Mouse (Mus musculus): ENCODE measurements at regions not wholly inside any gene's neighbourhood (a gene's known extent, or its start where the extent isn't known, plus 50 kb on each side); places are given as distances from the start of the nearest gene placed in this dataset.

GRCm38 (mm10) chr10:126758682-126759081, 142.5 kb downstream of the Atp23 start:
- TF ChIP-seq CTCF (IDR thresholded peaks at IDR 0.05; ENCODE audit: extremely low read depth, insufficient read depth, low read length) (no peak), POLR2A (IDR thresholded peaks at IDR 0.05; ENCODE audit: extremely low read depth, insufficient read depth, low read length) (no peak)
- Histone ChIP-seq H3K4me3 (ENCODE audit: insufficient read depth, low read length) (no peak overlapping the region), H3K27ac (ENCODE audit: insufficient read depth, low read length) (no peak overlapping the region), H3K4me1 (ENCODE audit: control insufficient read depth, insufficient read depth, low read length) (no peaks in the 10 kb centered on the region)

GRCm38 (mm10) chr10:126753201-126753600, 148.0 kb downstream of the Atp23 start:
- no peak overlapping the region for H3K27ac ChIP-seq (ENCODE audit: insufficient read depth, low read length)
- TF ChIP-seq CTCF (IDR thresholded peaks at IDR 0.05; ENCODE audit: extremely low read depth, insufficient read depth, low read length) (no peak), POLR2A (IDR thresholded peaks at IDR 0.05; ENCODE audit: extremely low read depth, insufficient read depth, low read length) (no peak)
- no peak overlapping the region for H3K4me3 ChIP-seq (ENCODE audit: insufficient read depth, low read length)
- no peaks in the 10 kb centered on the region for H3K4me1 ChIP-seq (ENCODE audit: control insufficient read depth, insufficient read depth, low read length)

- no peaks in the 10 kb centered on the region for H3K4me1 ChIP-seq (ENCODE audit: control insufficient read depth, insufficient read depth, low read length)
- TF ChIP-seq CTCF (IDR thresholded peaks at IDR 0.05; ENCODE audit: extremely low read depth, insufficient read depth, low read length), result peak; percentile 70
- no peak for TF ChIP-seq POLR2A (IDR thresholded peaks at IDR 0.05; ENCODE audit: extremely low read depth, insufficient read depth, low read length)
- peak overlapping the region; percentile 5; the same call in 1 of the 2 replicates for H3K4me3 ChIP-seq (ENCODE audit: insufficient read depth, low read length)
- no peak overlapping the region for H3K27ac ChIP-seq (ENCODE audit: insufficient read depth, low read length)
Observed at GRCm38 (mm10) chr10:126752699-126753098, 148.5 kb downstream of the Atp23 start.

GRCm38 (mm10) chr10:126748696-126749466, 152.3 kb downstream of the Atp23 start:
- no peaks in the 10 kb centered on the region for H3K4me1 ChIP-seq (ENCODE audit: control insufficient read depth, insufficient read depth, low read length)
- no peak overlapping the region for H3K27ac ChIP-seq (ENCODE audit: insufficient read depth, low read length)
- TF ChIP-seq CTCF (IDR thresholded peaks at IDR 0.05; ENCODE audit: extremely low read depth, insufficient read depth, low read length) (no peak), POLR2A (IDR thresholded peaks at IDR 0.05; ENCODE audit: extremely low read depth, insufficient read depth, low read length) (no peak)
- H3K4me3 ChIP-seq (ENCODE audit: insufficient read depth, low read length), result no peak overlapping the region

DNA sequence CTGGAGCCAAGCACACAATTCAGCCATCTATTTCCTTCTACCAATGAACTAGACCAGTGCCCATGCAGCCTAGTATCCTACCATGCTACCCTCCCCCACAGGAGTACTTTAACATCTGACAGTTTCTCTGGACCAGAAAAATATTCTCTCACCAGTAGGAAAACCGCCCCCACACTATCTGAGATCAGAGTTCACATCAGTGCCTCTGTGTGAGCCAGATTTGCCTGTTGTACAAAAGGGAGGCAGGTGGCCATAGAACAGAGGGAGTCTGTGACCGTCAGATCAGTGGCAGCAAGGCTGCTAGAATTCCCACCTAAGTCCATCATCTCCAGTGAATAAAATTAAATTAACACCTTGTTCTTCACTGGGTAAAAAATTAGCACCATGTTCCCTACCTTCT, 166.5 kb downstream of the Atp23 start:
- Histone ChIP-seq H3K4me1 (ENCODE audit: control insufficient read depth, insufficient read depth, low read length) (no peaks in the 10 kb centered on the region), H3K27ac (ENCODE audit: insufficient read depth, low read length) (no peak overlapping the region), H3K4me3 (ENCODE audit: insufficient read depth, low read length) (no peak overlapping the region)
- no peak for TF ChIP-seq CTCF (IDR thresholded peaks at IDR 0.05; ENCODE audit: extremely low read depth, insufficient read depth, low read length)

GRCm38 (mm10) chr10:126727840-126728239, 173.3 kb downstream of the Atp23 start:
- no peak overlapping the region for H3K4me3 ChIP-seq (ENCODE audit: insufficient read depth, low read length)
- no peak overlapping the region for H3K27ac ChIP-seq (ENCODE audit: insufficient read depth, low read length)
- TF ChIP-seq POLR2A (IDR thresholded peaks at IDR 0.05; ENCODE audit: extremely low read depth, insufficient read depth, low read length) (no peak), CTCF (IDR thresholded peaks at IDR 0.05; ENCODE audit: extremely low read depth, insufficient read depth, low read length) (no peak)
- no peaks in the 10 kb centered on the region for H3K4me1 ChIP-seq (ENCODE audit: control insufficient read depth, insufficient read depth, low read length)

DNA sequence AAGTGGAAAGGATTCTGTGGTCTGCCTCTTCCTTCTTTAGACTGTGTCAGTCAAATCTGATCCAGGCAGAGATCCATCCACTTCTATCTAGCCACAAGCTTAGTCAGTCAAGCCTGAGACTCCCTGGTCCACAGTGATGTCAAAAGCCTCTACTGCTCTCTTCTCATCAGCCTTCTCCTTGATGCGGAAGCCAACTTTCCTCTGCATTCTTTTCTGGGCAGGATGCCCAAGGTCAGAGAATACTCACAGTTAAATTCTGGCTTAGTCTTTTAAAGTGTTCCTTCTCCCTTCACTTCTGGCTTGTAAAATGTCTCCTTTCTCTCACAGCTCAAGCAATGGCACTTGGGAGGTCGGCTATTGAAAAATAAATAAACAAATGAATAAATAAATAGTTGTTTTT, 183.2 kb downstream of the Atp23 start:
- no peak overlapping the region for H3K4me3 ChIP-seq (ENCODE audit: insufficient read depth, low read length)
- no peak overlapping the region for H3K27ac ChIP-seq (ENCODE audit: insufficient read depth, low read length)
- TF ChIP-seq CTCF (IDR thresholded peaks at IDR 0.05; ENCODE audit: extremely low read depth, insufficient read depth, low read length) (no peak), POLR2A (IDR thresholded peaks at IDR 0.05; ENCODE audit: extremely low read depth, insufficient read depth, low read length) (no peak)
- no peaks in the 10 kb centered on the region for H3K4me1 ChIP-seq (ENCODE audit: control insufficient read depth, insufficient read depth, low read length)

DNA sequence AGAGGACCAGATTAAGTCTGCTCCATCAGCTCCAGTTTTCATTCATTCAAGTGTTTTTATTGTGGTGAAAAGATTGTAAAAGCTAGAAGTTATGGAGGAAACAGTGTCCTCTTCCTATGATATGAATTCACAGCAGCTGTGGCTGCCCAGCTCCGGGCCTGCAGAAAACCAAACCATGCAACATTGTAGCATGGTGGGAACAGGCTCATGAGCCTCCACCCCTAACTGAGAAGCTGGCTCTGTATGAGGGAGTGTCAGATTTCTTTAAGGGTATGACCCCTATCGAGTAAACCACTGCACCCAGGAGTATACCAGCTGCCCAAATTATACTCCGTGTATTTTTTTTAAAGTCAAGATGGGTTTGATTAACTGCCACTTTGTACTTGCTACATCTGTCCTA, 189.4 kb downstream of the Atp23 start:
- TF ChIP-seq POLR2A (IDR thresholded peaks at IDR 0.05; ENCODE audit: extremely low read depth, insufficient read depth, low read length), result no peak
- no peak for TF ChIP-seq CTCF (IDR thresholded peaks at IDR 0.05; ENCODE audit: extremely low read depth, insufficient read depth, low read length)
- H3K4me1 ChIP-seq (ENCODE audit: control insufficient read depth, insufficient read depth, low read length), result no peaks in the 10 kb centered on the region
- H3K27ac ChIP-seq (ENCODE audit: insufficient read depth, low read length), result no peak overlapping the region
- H3K4me3 ChIP-seq (ENCODE audit: insufficient read depth, low read length), result no peak overlapping the region

DNA sequence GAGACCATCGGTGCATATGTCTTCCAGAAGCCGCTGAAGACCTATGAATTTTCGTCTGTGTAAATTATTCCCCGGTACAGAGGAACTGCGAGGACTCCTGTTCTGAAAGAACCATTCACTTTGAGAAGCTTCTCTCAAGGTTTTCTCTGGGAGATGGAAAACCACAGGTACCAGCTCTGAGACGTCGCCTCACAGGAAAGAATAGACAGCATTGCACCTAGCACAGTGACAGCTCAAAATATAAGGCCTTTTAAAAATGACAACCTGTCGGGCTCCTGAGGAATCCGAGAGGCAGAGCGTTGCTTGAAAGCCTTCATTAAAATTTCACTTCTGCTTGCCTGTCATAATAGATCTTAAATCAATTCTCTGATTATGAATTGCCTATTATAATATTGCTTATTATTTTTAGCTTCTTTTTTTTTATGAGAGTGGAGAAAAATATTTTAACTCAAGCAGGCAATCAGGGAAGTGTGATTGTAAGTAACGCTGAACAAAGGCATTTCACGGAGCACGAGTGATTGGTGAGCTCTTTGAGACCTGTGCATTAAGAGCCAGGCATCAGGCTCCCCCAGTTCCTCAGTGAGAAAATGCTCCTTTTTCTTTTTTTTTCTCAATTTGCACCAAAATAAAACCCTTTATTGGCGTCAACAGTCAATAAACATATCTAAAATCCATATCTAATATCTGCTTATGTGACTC, 191.8 kb downstream of the Atp23 start:
- no peak overlapping the region for H3K27ac ChIP-seq (ENCODE audit: insufficient read depth, low read length)
- no peak for TF ChIP-seq POLR2A (IDR thresholded peaks at IDR 0.05; ENCODE audit: extremely low read depth, insufficient read depth, low read length)
- no peak for TF ChIP-seq CTCF (IDR thresholded peaks at IDR 0.05; ENCODE audit: extremely low read depth, insufficient read depth, low read length)
- no peaks in the 10 kb centered on the region for H3K4me1 ChIP-seq (ENCODE audit: control insufficient read depth, insufficient read depth, low read length)
- H3K4me3 ChIP-seq (ENCODE audit: insufficient read depth, low read length), result no peak overlapping the region

- H3K4me3 ChIP-seq (ENCODE audit: insufficient read depth, low read length), result no peak overlapping the region
- H3K27ac ChIP-seq (ENCODE audit: insufficient read depth, low read length), result no peak overlapping the region
- H3K4me1 ChIP-seq (ENCODE audit: control insufficient read depth, insufficient read depth, low read length), result no peaks in the 10 kb centered on the region
- TF ChIP-seq CTCF (IDR thresholded peaks at IDR 0.05; ENCODE audit: extremely low read depth, insufficient read depth, low read length) (no peak), POLR2A (IDR thresholded peaks at IDR 0.05; ENCODE audit: extremely low read depth, insufficient read depth, low read length) (no peak)
Observed at GRCm38 (mm10) chr10:126708730-126709129, 192.4 kb downstream of the Atp23 start.
